7 mouse cellular contexts compared by ENCODE assay signal in the genomic region with DNA sequence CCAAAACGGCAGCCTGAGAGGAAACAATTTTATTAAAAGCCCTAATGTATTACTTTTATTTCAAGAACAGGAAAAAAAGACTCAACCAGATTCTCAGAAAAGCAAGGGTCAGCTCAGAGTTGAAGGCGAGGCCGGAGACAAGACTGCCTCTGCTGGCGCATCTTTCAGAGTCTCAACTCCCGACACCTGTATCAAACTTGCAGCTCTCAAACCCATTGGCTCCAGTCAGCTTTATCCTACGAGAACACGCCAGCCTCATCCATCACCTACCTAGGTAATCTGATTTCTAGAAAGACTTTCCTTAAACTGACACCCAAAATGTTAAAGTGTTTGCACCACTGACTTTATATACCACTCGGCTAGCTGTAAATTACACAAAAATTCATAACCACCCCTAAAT. TPM values are rescaled to one million over a fixed set of nuclear protein-coding genes. Genes with fewer than 3 reads are reported as not detected.
DNase-seq lines count a peak whose midpoint lies in the region; ATAC-seq and TF ChIP-seq lines count a peak whose summit lies in the region.

No protein-coding gene starts in this region.

- ATAC-seq in erythroid progenitor cell, adult 5-6 weeks (replicated peaks; ENCODE audit: low FRiP score, poor library complexity, severe bottlenecking): peak; percentile 74
- ATAC-seq in kidney, embryonic 16.5 days (ENCODE audit: low FRiP score, low TSS enrichment): no peak
- no peak for ATAC-seq in midbrain, embryonic 13.5 days
- no peak for ATAC-seq in stomach, postnatal 0 days (ENCODE audit: low FRiP score, low TSS enrichment)

- no peak for TF ChIP-seq CTCF in testis, adult 2 months (IDR thresholded peaks at IDR 0.05; ENCODE audit: control insufficient read depth, insufficient read depth, insufficient replicate concordance, low read depth, low read length)
- TF ChIP-seq CTCF in brain, embryonic 14.5 days (IDR thresholded peaks at IDR 0.05; ENCODE audit: borderline replicate concordance, extremely low read depth, insufficient read depth, insufficient read length): no peak
- peak; percentile 31 for TF ChIP-seq CTCF in stomach, postnatal 0 days (IDR thresholded peaks at IDR 0.05; ENCODE audit: low read depth)

- H3K9ac ChIP-seq in kidney, embryonic 16.5 days (replicated peaks; ENCODE audit: low read length): peak overlapping the region; percentile 92
- peak overlapping the region; percentile 92 for H3K9ac ChIP-seq in midbrain, embryonic 13.5 days (replicated peaks)
- peak overlapping the region; percentile 89 for H3K9ac ChIP-seq in stomach, postnatal 0 days (ENCODE audit: low read length)

- H3K4me3 ChIP-seq in testis, adult 2 months (ENCODE audit: control insufficient read depth, low read depth, low read length): peak overlapping the region; percentile 97
- peak overlapping the region; percentile 94 for H3K4me3 ChIP-seq in kidney, embryonic 16.5 days (ENCODE audit: low read length)
- peak overlapping the region; percentile 85 for H3K4me3 ChIP-seq in midbrain, embryonic 13.5 days (replicated peaks)
- peak overlapping the region; percentile 87 for H3K4me3 ChIP-seq in stomach, postnatal 0 days (ENCODE audit: low read depth, low read length)

- H3K9me3 ChIP-seq in kidney, embryonic 16.5 days (ENCODE audit: low read length): no peaks in the 10 kb centered on the region
- H3K9me3 ChIP-seq in midbrain, embryonic 13.5 days: no peaks in the 10 kb centered on the region
- H3K9me3 ChIP-seq in stomach, postnatal 0 days (ENCODE audit: control insufficient read depth, low read length): no peaks in the 10 kb centered on the region

- peaks cover 6% of the 10 kb centered on the region for H3K4me1 ChIP-seq in testis, adult 2 months (ENCODE audit: control insufficient read depth, insufficient read depth, low read length)
- H3K4me1 ChIP-seq in kidney, embryonic 16.5 days (ENCODE audit: insufficient read depth, low read length): peaks cover 17% of the 10 kb centered on the region
- peaks cover 9% of the 10 kb centered on the region for H3K4me1 ChIP-seq in midbrain, embryonic 13.5 days (replicated peaks)
- H3K4me1 ChIP-seq in stomach, postnatal 0 days (replicated peaks; ENCODE audit: control insufficient read depth, insufficient read depth): no peaks in the 10 kb centered on the region

- no peaks in the 10 kb centered on the region for H3K27me3 ChIP-seq in testis, adult 2 months (ENCODE audit: control insufficient read depth, insufficient read depth, low read length)
- H3K27me3 ChIP-seq in kidney, embryonic 16.5 days (ENCODE audit: insufficient read depth, low read length): no peaks in the 10 kb centered on the region
- H3K27me3 ChIP-seq in midbrain, embryonic 13.5 days: no peaks in the 10 kb centered on the region
- no peaks in the 10 kb centered on the region for H3K27me3 ChIP-seq in stomach, postnatal 0 days (ENCODE audit: control insufficient read depth, insufficient read depth, low read length)

- H3K36me3 ChIP-seq in testis, adult 2 months (ENCODE audit: control insufficient read depth, insufficient read depth, low read length): no peaks in the 10 kb centered on the region
- H3K36me3 ChIP-seq in kidney, embryonic 16.5 days (ENCODE audit: insufficient read depth, low read length): no peaks in the 10 kb centered on the region
- H3K36me3 ChIP-seq in midbrain, embryonic 13.5 days: no peaks in the 10 kb centered on the region
- H3K36me3 ChIP-seq in stomach, postnatal 0 days (ENCODE audit: control insufficient read depth, insufficient read depth, low read length): no peaks in the 10 kb centered on the region

- peak overlapping the region; percentile 64 for H3K4me2 ChIP-seq in kidney, embryonic 16.5 days (replicated peaks; ENCODE audit: low read depth, low read length)
- peak overlapping the region; percentile 62 for H3K4me2 ChIP-seq in midbrain, embryonic 13.5 days (replicated peaks)
- peak overlapping the region; percentile 70 for H3K4me2 ChIP-seq in stomach, postnatal 0 days (replicated peaks; ENCODE audit: low read depth)

- TF ChIP-seq POLR2A in testis, adult 2 months (IDR thresholded peaks at IDR 0.05; ENCODE audit: control insufficient read depth, low read depth, low read length): no peak
- no peak for TF ChIP-seq POLR2A in brain, embryonic 14.5 days (IDR thresholded peaks at IDR 0.05; ENCODE audit: borderline replicate concordance, extremely low read depth, insufficient read depth, insufficient read length, poor library complexity, severe bottlenecking)

- no peak for TF ChIP-seq EP300 in stomach, postnatal 0 days (optimal IDR thresholded peaks at IDR 0.05)

- no peak overlapping the region for H3K27ac ChIP-seq in testis, adult 2 months (ENCODE audit: control insufficient read depth, insufficient read depth, low read depth, low read length)
- H3K27ac ChIP-seq in kidney, embryonic 16.5 days (ENCODE audit: low read length): peak overlapping the region; percentile 96
- peak overlapping the region; percentile 98 for H3K27ac ChIP-seq in midbrain, embryonic 13.5 days
- H3K27ac ChIP-seq in stomach, postnatal 0 days (replicated peaks): peak overlapping the region; percentile 96; the same call in 1 of the 2 replicates

- no peak for DNase-seq in testis, postnatal 14 days (ENCODE audit: low spot score)
- DNase-seq in brain, embryonic 14.5 days (ENCODE audit: low read depth): peak; percentile 76
- peak; percentile 25 for DNase-seq in stomach, postnatal 0 days (ENCODE audit: low spot score)

- WGBS in kidney, embryonic 16.5 days: 7% methylated on average over 8 of the region's 8 CpGs
- 12% methylated on average over 8 of the region's 8 CpGs for WGBS in midbrain, embryonic 13.5 days
- WGBS in stomach, postnatal 0 days: 7% methylated on average over 8 of the region's 8 CpGs

RNA-seq across cellular contexts. Expression of gene Ncoa7, which starts 1.1 kb away (rescaled TPM):
- 5.4 and 6.2 TPM in 2 replicates for polyA plus RNA-seq in testis, adult 2 months (2012; rRNA removed)
- polyA plus RNA-seq in brain, embryonic 14.5 days (2012; rRNA removed): 12.3 and 17.2 TPM in 2 replicates
- 96.6 and 110 TPM in 2 replicates for total RNA-seq in erythroid progenitor cell, adult 5-6 weeks (2015; ENCODE audit: low replicate concordance)
- 168 and 170 TPM in 2 replicates for total RNA-seq in erythroid progenitor cell, adult 5-6 weeks (2017; ENCODE audit: low replicate concordance)
- polyA plus RNA-seq in kidney, embryonic 16.5 days (2015; fragmentation: Nextera tagmentation; extraction: Ambion mirVana): 16.9 and 17.5 TPM in 2 replicates
- polyA plus RNA-seq in midbrain, embryonic 13.5 days (2015; fragmentation: Nextera tagmentation; extraction: Ambion mirVana): 11.3 and 11.9 TPM in 2 replicates
- polyA plus RNA-seq in stomach, postnatal 0 days (2015; fragmentation: Nextera tagmentation; extraction: Ambion mirVana): 11.4 and 12.2 TPM in 2 replicates

RNA-seq across cellular contexts. Expression of gene Hey2, which starts 40.6 kb away (rescaled TPM):
- 0.89 and 1.1 TPM in 2 replicates for polyA plus RNA-seq in testis, adult 2 months (2012; rRNA removed)
- 8.5 and 11.2 TPM in 2 replicates for polyA plus RNA-seq in brain, embryonic 14.5 days (2012; rRNA removed)
- not detected in 2 replicates for total RNA-seq in erythroid progenitor cell, adult 5-6 weeks (2015; ENCODE audit: low replicate concordance)
- total RNA-seq in erythroid progenitor cell, adult 5-6 weeks (2017; ENCODE audit: low replicate concordance): not detected in 2 replicates
- polyA plus RNA-seq in kidney, embryonic 16.5 days (2015; fragmentation: Nextera tagmentation; extraction: Ambion mirVana): 5.7 and 6.0 TPM in 2 replicates
- 3.3 and 3.6 TPM in 2 replicates for polyA plus RNA-seq in midbrain, embryonic 13.5 days (2015; fragmentation: Nextera tagmentation; extraction: Ambion mirVana)
- 1.7 and 1.8 TPM in 2 replicates for polyA plus RNA-seq in stomach, postnatal 0 days (2015; fragmentation: Nextera tagmentation; extraction: Ambion mirVana)
